Mouse (Mus musculus) midbrain, embryonic 16.5 days (tissue): ENCODE results near the gene Rfxap. TPM values are rescaled to one million over a fixed set of nuclear protein-coding genes. Genes with fewer than 3 reads are reported as not detected.
A peak's percentile ranks its signal among the peaks of the same experiment; 100 is the strongest.

Experiments used
- ATAC-seq: fragments of 200-750 bp; cut with Nextera tagmentation; 2 replicates; pipeline ENCODE4 v1.8.0; 2017; ENCODE audit warnings: moderate TSS enrichment
- H3K27ac ChIP-seq: fragments of 300-500 bp; sonication (generic); 2 replicates; pipeline ENCODE4 v1.5.1; 2014; ENCODE audit warnings: mild to moderate bottlenecking, low read length, mixed read lengths
- H3K27me3 ChIP-seq: fragments of 300-500 bp; sonication (generic); 2 replicates; pipeline ENCODE4 v1.6.1; 2014; ENCODE audit warnings: low read depth, low read length, mixed read lengths; ENCODE audit not compliant: control insufficient read depth, insufficient read depth
- H3K36me3 ChIP-seq: fragments of 300-500 bp; sonication (generic); 2 replicates; pipeline ENCODE4 v1.6.1; 2014; ENCODE audit warnings: mild to moderate bottlenecking, low read length, moderate library complexity, mixed read lengths; ENCODE audit not compliant: control insufficient read depth, insufficient read depth
- H3K4me1 ChIP-seq: fragments of 300-500 bp; sonication (generic); 2 replicates; pipeline ENCODE4 v1.6.1; 2014; ENCODE audit warnings: mild to moderate bottlenecking, low read length, mixed read lengths; ENCODE audit not compliant: control insufficient read depth, insufficient read depth
- H3K4me2 ChIP-seq: fragments of 300-500 bp; sonication (generic); 2 replicates; pipeline ENCODE4 v1.6.1; 2014; ENCODE audit warnings: mild to moderate bottlenecking, low read length, mixed read lengths
- H3K4me3 ChIP-seq: fragments of 300-500 bp; sonication (generic); 2 replicates; pipeline ENCODE4 v1.5.1; 2014; ENCODE audit warnings: low read depth, mild to moderate bottlenecking, low read length, moderate library complexity, mixed read lengths
- H3K9ac ChIP-seq: fragments of 300-500 bp; sonication (generic); 2 replicates; pipeline ENCODE4 v1.6.1; 2014; ENCODE audit warnings: low read depth, low read length, mixed read lengths
- H3K9me3 ChIP-seq: fragments of 300-500 bp; sonication (generic); replicated peaks from 2 replicates; pipeline ENCODE4 v1.6.1; 2014; ENCODE audit warnings: mild to moderate bottlenecking, low read length, mixed read lengths; ENCODE audit not compliant: control insufficient read depth, poor library complexity, severe bottlenecking
- WGBS: fragments of 180-500 bp; shearing (Covaris S2); extraction: QIAGEN DNeasy Blood & Tissue Kit; methylation state at CpG from one replicate; pipeline ENCODE4 v1.1.7; 2014; 5-methylcytosine and 5-hydroxymethylcytosine counted together
- polyA plus RNA-seq: library from polyadenylated mRNA; unstranded; fragments of >200 nt; fragmentation: Nextera tagmentation; extraction: Ambion mirVana; gene quantifications from 2 replicates; pipeline ENCODE4 v1.2.1, GENCODE M21; 2015

The Rfxap gene
- 42.2 and 42.3 TPM in 2 replicates for polyA plus RNA-seq

GRCm38 (mm10) chr3:54807666-54808217 is at the start of gene Rfxap:
Rfxap (minus strand) TSS chr3:54807791.
- peak; percentile 95 for ATAC-seq
- no peaks in the 10 kb centered on the region for H3K9me3 ChIP-seq
- H3K36me3 ChIP-seq, result peaks cover 11% of the 10 kb centered on the region
- peak within 1 kb of the TSS; percentile 96 for H3K27ac ChIP-seq
- peaks cover 16% of the 10 kb centered on the region for H3K4me1 ChIP-seq
- peak within 1 kb of the TSS; percentile 92 for H3K4me2 ChIP-seq
- WGBS, result under 1% methylated on average over 52 of the region's 52 CpGs
- H3K9ac ChIP-seq, result peak within 1 kb of the TSS; percentile 97
- no peaks in the 10 kb centered on the region for H3K27me3 ChIP-seq
- peak within 1 kb of the TSS; percentile 94 for H3K4me3 ChIP-seq

DNA sequence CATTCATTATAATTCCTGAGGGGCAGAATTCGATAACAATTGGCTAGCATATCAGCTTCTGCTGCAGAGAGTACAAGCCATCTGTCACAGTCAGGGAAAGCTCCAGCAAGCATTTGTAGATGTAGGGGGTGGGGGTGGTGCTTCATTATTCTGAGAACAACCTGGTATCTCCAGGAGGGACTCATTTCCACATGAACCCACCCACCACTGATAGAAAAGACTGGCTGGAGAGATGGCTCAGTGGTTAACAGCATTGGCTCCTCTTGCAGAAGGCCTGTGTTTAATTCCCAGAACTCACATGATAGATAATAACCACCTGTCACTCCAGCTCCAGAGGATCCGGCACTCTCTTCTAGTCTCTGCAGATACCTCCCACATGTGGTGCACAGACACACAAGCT is 27.8 kb upstream of the Rfxap start:
- no peak overlapping the region for H3K4me3 ChIP-seq
- H3K4me2 ChIP-seq, result no peak overlapping the region
- no peaks in the 10 kb centered on the region for H3K9me3 ChIP-seq
- H3K27ac ChIP-seq, result no peak overlapping the region
- no peaks in the 10 kb centered on the region for H3K4me1 ChIP-seq
- WGBS, result 41% methylated on average over 2 of the region's 2 CpGs
- H3K27me3 ChIP-seq, result no peaks in the 10 kb centered on the region
- no peak for ATAC-seq
- H3K36me3 ChIP-seq, result no peaks in the 10 kb centered on the region
- H3K9ac ChIP-seq, result no peak overlapping the region

- H3K4me2 ChIP-seq, result no peak overlapping the region
- H3K27ac ChIP-seq, result no peak overlapping the region
- no peaks in the 10 kb centered on the region for H3K36me3 ChIP-seq
- H3K4me1 ChIP-seq, result no peaks in the 10 kb centered on the region
- no peaks in the 10 kb centered on the region for H3K27me3 ChIP-seq
- H3K4me3 ChIP-seq, result no peak overlapping the region
- no peaks in the 10 kb centered on the region for H3K9me3 ChIP-seq
- no peak for ATAC-seq
- WGBS, result 93% methylated on average over 3 of the region's 3 CpGs
- no peak overlapping the region for H3K9ac ChIP-seq
Observed at GRCm38 (mm10) chr3:54832491-54832890, 24.9 kb upstream of the Rfxap start.

- Histone ChIP-seq H3K36me3 (no peaks in the 10 kb centered on the region), H3K9me3 (no peaks in the 10 kb centered on the region), H3K27ac (no peak overlapping the region), H3K4me2 (no peak overlapping the region), H3K4me3 (no peak overlapping the region), H3K27me3 (no peaks in the 10 kb centered on the region), H3K9ac (no peak overlapping the region), H3K4me1 (no peaks in the 10 kb centered on the region)
- ATAC-seq, result 0 out of 2 replicates have a peak, but pooled peaks have one; percentile 56
- WGBS, result 56% methylated on average over 5 of the region's 5 CpGs
Observed at GRCm38 (mm10) chr3:54822526-54822925, 14.9 kb upstream of the Rfxap start.

DNA sequence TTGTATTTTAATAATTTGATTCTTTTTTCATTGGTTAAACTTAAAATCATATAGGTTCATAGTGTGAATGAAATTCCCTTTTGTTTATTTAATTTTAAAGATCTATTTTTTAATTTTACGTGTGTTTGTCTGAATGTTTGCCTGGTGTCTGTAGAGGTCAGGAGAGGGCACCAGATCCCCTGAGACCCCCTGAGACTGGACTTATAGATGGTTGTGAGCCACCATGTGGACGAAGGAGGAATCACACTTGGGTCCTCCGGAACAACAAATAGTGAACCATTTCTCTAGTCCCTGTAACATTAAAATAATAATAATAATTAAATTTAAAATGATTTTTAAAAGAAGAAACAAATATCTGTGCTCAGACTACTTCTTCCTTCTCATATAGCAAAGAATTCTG is 7.7 kb upstream of the Rfxap start:
- H3K4me2 ChIP-seq, result no peak overlapping the region
- no peaks in the 10 kb centered on the region for H3K9me3 ChIP-seq
- no peaks in the 10 kb centered on the region for H3K27me3 ChIP-seq
- H3K4me1 ChIP-seq, result no peaks in the 10 kb centered on the region
- H3K27ac ChIP-seq, result no peak overlapping the region
- no peak for ATAC-seq
- 32% methylated on average over 3 of the region's 3 CpGs for WGBS
- no peak overlapping the region for H3K9ac ChIP-seq
- no peaks in the 10 kb centered on the region for H3K36me3 ChIP-seq
- no peak overlapping the region for H3K4me3 ChIP-seq

GRCm38 (mm10) chr3:54814622-54815021 is 7.0 kb upstream of the Rfxap start:
- no peak for ATAC-seq
- no peaks in the 10 kb centered on the region for H3K9me3 ChIP-seq
- H3K4me1 ChIP-seq, result no peaks in the 10 kb centered on the region
- H3K9ac ChIP-seq, result no peak overlapping the region
- no peak overlapping the region for H3K4me2 ChIP-seq
- WGBS, result 85% methylated on average over 6 of the region's 6 CpGs
- no peak overlapping the region for H3K27ac ChIP-seq
- no peaks in the 10 kb centered on the region for H3K36me3 ChIP-seq
- no peaks in the 10 kb centered on the region for H3K27me3 ChIP-seq
- no peak overlapping the region for H3K4me3 ChIP-seq

DNA sequence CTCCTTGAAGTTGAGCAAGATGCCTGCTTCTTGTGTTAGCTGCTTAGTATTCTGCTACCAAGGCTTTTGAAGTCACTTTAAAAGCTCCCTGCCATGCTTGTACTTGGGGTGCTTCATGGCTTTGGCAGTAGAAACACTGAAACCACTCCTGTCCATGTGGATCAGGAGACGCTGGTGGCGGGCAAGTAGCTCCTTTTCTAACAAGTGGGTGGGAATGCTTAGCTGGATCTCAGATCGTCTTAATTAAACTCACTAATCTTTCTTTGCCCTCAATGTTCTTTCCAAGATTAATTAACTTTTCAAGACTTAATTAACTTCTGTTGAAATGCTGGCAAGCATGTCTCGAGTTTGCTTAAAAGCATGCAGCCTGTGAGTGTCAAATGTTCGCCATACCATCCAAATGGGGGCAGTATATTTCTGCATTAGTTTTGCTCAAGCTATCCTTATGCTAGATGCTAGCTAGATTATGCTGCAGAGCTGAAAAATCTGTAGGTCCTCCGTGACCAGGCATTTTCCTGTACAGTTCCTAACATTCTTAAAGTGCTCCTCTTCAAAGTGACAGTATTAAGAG is 5.9 kb upstream of the Rfxap start:
- 55% methylated on average over 6 of the region's 6 CpGs for WGBS
- no peaks in the 10 kb centered on the region for H3K27me3 ChIP-seq
- no peaks in the 10 kb centered on the region for H3K9me3 ChIP-seq
- H3K36me3 ChIP-seq, result no peaks in the 10 kb centered on the region
- no peak overlapping the region for H3K9ac ChIP-seq
- H3K27ac ChIP-seq, result no peak overlapping the region
- H3K4me2 ChIP-seq, result no peak overlapping the region
- H3K4me1 ChIP-seq, result no peaks in the 10 kb centered on the region
- ATAC-seq, result no peak
- no peak overlapping the region for H3K4me3 ChIP-seq

- H3K27ac ChIP-seq, result no peak overlapping the region
- peaks cover 2% of the 10 kb centered on the region for H3K4me1 ChIP-seq
- H3K9ac ChIP-seq, result no peak overlapping the region
- no peaks in the 10 kb centered on the region for H3K27me3 ChIP-seq
- 50% methylated on average over 1 of the region's 1 CpGs for WGBS
- H3K4me2 ChIP-seq, result no peak overlapping the region
- H3K9me3 ChIP-seq, result no peaks in the 10 kb centered on the region
- no peak overlapping the region for H3K4me3 ChIP-seq
- no peaks in the 10 kb centered on the region for H3K36me3 ChIP-seq
- no peak for ATAC-seq
Observed at GRCm38 (mm10) chr3:54811616-54812015, 4.0 kb upstream of the Rfxap start.

GRCm38 (mm10) chr3:54809111-54809510 is 1.5 kb upstream of the Rfxap start:
- Histone ChIP-seq H3K4me1 (peaks cover 16% of the 10 kb centered on the region), H3K4me2 (no peak overlapping the region), H3K36me3 (peaks cover 4% of the 10 kb centered on the region; the same call in 1 of the 2 replicates), H3K27me3 (no peaks in the 10 kb centered on the region), H3K4me3 (no peak overlapping the region), H3K9me3 (no peaks in the 10 kb centered on the region), H3K27ac (no peak overlapping the region), H3K9ac (no peak overlapping the region)
- ATAC-seq, result no peak
- 82% methylated on average over 5 of the region's 5 CpGs for WGBS
